Mouse (Mus musculus) lung, adult 2 months (tissue): Measurements from ENCODE around the gene Prkcd. TPM values are rescaled to one million over a fixed set of nuclear protein-coding genes. Genes with fewer than 3 reads are reported as not detected.

Experiments
- DNase-seq: peaks from one replicate; pipeline ENCODE4 v3.0.0; 2022
- H3K4me1 ChIP-seq: fragments of 200-500 bp; 2 replicates; pipeline ENCODE4 v1.6.1; 2011; ENCODE audit warnings: low read length; ENCODE audit not compliant: control insufficient read depth, insufficient read depth
- H3K4me3 ChIP-seq: fragments of 200-500 bp; replicated peaks from 2 replicates; pipeline ENCODE3; 2011; ENCODE audit warnings: low read depth, mild to moderate bottlenecking, control low read depth, low read length; ENCODE audit errors: extremely low read depth
- CTCF ChIP-seq: fragments of 200-500 bp; IDR thresholded peaks from 2 replicates; pipeline ENCODE4 v1.5.1; 2011; ENCODE audit warnings: mild to moderate bottlenecking, low read length, control low read depth; ENCODE audit not compliant: insufficient read depth
- POLR2A ChIP-seq: fragments of 200-500 bp; IDR thresholded peaks from 2 replicates; pipeline ENCODE4 v1.6.1; 2011; ENCODE audit warnings: low read depth, mild to moderate bottlenecking, control low read depth, low read length, borderline replicate concordance; ENCODE audit errors: extremely low read depth
- whole genome bisulfite sequencing: fragments of 180-500 bp; shearing (Covaris S2); methylation state at CpG from one replicate; pipeline ENCODE4 v1.1.7; 2018; 5-methylcytosine and 5-hydroxymethylcytosine counted together
- polyA plus RNA-seq: library from polyadenylated mRNA; depleted of rRNA; stranded (reverse); fragments of >200 nt; gene quantifications from 2 replicates; pipeline ENCODE4 v1.2.3, GENCODE M21; 2012

Gene Prkcd
- polyA plus RNA-seq, 1 experiment, result 134 TPM

- WGBS, result 2% methylated on average over 38 of the region's 38 CpGs
- H3K4me3 ChIP-seq, result peak within 1 kb of the TSS; percentile 78
- peaks cover 5% of the 10 kb centered on the region; the same call in 1 of the 2 replicates for H3K4me1 ChIP-seq
- DNase-seq, result peak; percentile 99
- peak; percentile 90 for TF ChIP-seq POLR2A
- no peak for TF ChIP-seq CTCF
These were observed 28.1 kb upstream of the Prkcd start, which contains the start of gene Rft1 for GRCm38 (mm10) chr14:30653943-30654659. Gene Rft1 (plus strand): TSS chr14:30654360.

GRCm38 (mm10) chr14:30650969-30651368 is 25.0 kb upstream of the Prkcd start:
- H3K4me3 ChIP-seq, result no peak overlapping the region
- H3K4me1 ChIP-seq, result peaks cover 5% of the 10 kb centered on the region; the same call in 1 of the 2 replicates
- 11% methylated on average over 4 of the region's 4 CpGs for WGBS
- peak; percentile 75 for TF ChIP-seq CTCF
- no peak for TF ChIP-seq POLR2A
- DNase-seq, result peak; percentile 70

GRCm38 (mm10) chr14:30649745-30650144 is 23.7 kb upstream of the Prkcd start:
- no peak for DNase-seq
- peaks cover 5% of the 10 kb centered on the region; the same call in 1 of the 2 replicates for H3K4me1 ChIP-seq

GRCm38 (mm10) chr14:30648478-30648877 is 22.5 kb upstream of the Prkcd start:
- H3K4me3 ChIP-seq, result no peak overlapping the region
- peaks cover 5% of the 10 kb centered on the region; the same call in 1 of the 2 replicates for H3K4me1 ChIP-seq
- 47% methylated on average over 3 of the region's 3 CpGs for WGBS
- no peak for DNase-seq
- TF ChIP-seq POLR2A, result no peak
- TF ChIP-seq CTCF, result no peak

More at GRCm38 (mm10) chr14:30649745-30650144, 23.7 kb upstream of the Prkcd start:
- TF ChIP-seq POLR2A (no peak), CTCF (no peak)
- 83% methylated on average over 8 of the region's 8 CpGs for WGBS
- H3K4me3 ChIP-seq, result no peak overlapping the region

GRCm38 (mm10) chr14:30646486-30646885 is 20.5 kb upstream of the Prkcd start:
- H3K4me3 ChIP-seq, result no peak overlapping the region
- 63% methylated on average over 1 of the region's 1 CpGs for WGBS

GRCm38 (mm10) chr14:30645066-30645465 is 19.1 kb upstream of the Prkcd start:
- TF ChIP-seq CTCF (no peak), POLR2A (no peak)
- Histone ChIP-seq H3K4me1 (0 out of 2 replicates have a peak, but pooled peaks cover 2% of the 10 kb centered on the region), H3K4me3 (no peak overlapping the region)
- no peak for DNase-seq
- whole genome bisulfite sequencing, result 49% methylated on average over 8 of the region's 8 CpGs

More at GRCm38 (mm10) chr14:30646486-30646885, 20.5 kb upstream of the Prkcd start:
- no peak for DNase-seq
- peaks cover 7% of the 10 kb centered on the region; the same call in 1 of the 2 replicates for H3K4me1 ChIP-seq
- no peak for TF ChIP-seq POLR2A
- no peak for TF ChIP-seq CTCF

GRCm38 (mm10) chr14:30644026-30644425 is 18.0 kb upstream of the Prkcd start:
- 89% methylated on average over 2 of the region's 2 CpGs for WGBS

GRCm38 (mm10) chr14:30641748-30642147 is 15.7 kb upstream of the Prkcd start:
- H3K4me3 ChIP-seq, result no peak overlapping the region
- no peak for DNase-seq
- WGBS, result 39% methylated on average over 2 of the region's 2 CpGs
- TF ChIP-seq CTCF, result no peak
- TF ChIP-seq POLR2A, result no peak
- H3K4me1 ChIP-seq, result 0 out of 2 replicates have a peak, but pooled peaks cover 2% of the 10 kb centered on the region

More at GRCm38 (mm10) chr14:30644026-30644425, 18.0 kb upstream of the Prkcd start:
- DNase-seq, result no peak
- Histone ChIP-seq H3K4me3 (no peak overlapping the region), H3K4me1 (0 out of 2 replicates have a peak, but pooled peaks cover 2% of the 10 kb centered on the region)
- TF ChIP-seq POLR2A (no peak), CTCF (no peak)

GRCm38 (mm10) chr14:30638686-30639085 is 12.7 kb upstream of the Prkcd start:
- TF ChIP-seq CTCF (no peak), POLR2A (no peak)
- WGBS, result 69% methylated on average over 4 of the region's 4 CpGs
- DNase-seq, result no peak
- Histone ChIP-seq H3K4me1 (peaks cover 2% of the 10 kb centered on the region; the same call in 1 of the 2 replicates), H3K4me3 (no peak overlapping the region)

GRCm38 (mm10) chr14:30638009-30638408 is 12.0 kb upstream of the Prkcd start:
- peak; percentile 25 for DNase-seq
- TF ChIP-seq CTCF (no peak), POLR2A (no peak)
- Histone ChIP-seq H3K4me3 (no peak overlapping the region), H3K4me1 (peaks cover 2% of the 10 kb centered on the region; the same call in 1 of the 2 replicates)
- 67% methylated on average over 4 of the region's 4 CpGs for WGBS
